Mouse (Mus musculus) frontal cortex, postnatal 14 days (tissue): ENCODE measurements around the gene Gjc2.
"Not testable (repeated sequence)": the region's sequence is repeated elsewhere in the genome, so short reads cannot be mapped to it uniquely, and the experiment has no call there.

Source experiments
- DNase-seq, 2 experiments: peaks; one replicate each; pipeline ENCODE4 v3.0.0; 2022; ENCODE audit warnings: low spot score in 2 of 2

The Gjc2 gene

DNA sequence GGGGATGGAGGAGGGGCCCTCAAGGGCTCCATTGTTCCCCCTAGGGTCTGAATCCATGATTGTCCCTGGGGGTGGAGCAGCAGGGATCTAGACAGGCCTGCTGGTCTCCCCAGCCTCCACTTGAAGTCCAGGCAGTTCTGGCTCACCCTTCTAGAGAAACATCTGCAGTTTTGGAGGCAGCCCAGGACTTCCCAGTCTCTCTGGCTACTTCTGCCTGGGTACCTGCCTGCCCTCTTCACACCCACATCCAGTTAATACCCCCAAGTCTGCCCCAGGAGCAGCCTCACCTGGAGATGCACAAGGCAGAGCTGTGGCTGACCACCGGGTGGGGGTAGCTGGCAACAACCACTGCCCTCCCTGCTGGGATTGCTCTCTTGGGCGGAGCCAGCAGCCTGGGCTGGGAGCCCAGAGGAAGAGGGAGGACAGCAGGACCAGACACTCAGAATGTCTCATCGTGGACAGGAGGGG lies at the start of gene Gjc2:
Gene Gjc2, minus strand, starts transcription at position 350 of the 468 bp plus-strand sequence.
- DNase-seq: no peak

DNA sequence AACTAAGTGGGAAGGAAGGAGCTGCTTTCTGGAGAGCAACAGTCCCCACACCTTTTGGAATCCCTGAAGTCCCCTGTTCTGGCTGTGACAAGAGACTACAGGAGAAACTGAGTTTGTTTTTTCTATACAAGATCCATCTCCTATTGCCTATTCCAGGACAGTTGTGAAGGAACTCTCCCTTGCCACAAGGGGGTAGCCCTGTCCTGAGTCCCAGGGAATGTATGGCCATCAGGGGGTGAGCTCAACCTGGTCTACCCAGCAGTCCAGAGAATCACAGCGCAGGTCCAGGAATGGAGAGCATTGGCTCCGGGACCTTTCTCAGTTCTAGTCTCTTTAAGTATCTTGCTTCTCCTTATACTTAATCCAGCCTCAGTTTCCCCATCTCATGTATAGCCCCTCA lies 49.8 kb upstream of the Gjc2 start:
- no peak for DNase-seq

DNA sequence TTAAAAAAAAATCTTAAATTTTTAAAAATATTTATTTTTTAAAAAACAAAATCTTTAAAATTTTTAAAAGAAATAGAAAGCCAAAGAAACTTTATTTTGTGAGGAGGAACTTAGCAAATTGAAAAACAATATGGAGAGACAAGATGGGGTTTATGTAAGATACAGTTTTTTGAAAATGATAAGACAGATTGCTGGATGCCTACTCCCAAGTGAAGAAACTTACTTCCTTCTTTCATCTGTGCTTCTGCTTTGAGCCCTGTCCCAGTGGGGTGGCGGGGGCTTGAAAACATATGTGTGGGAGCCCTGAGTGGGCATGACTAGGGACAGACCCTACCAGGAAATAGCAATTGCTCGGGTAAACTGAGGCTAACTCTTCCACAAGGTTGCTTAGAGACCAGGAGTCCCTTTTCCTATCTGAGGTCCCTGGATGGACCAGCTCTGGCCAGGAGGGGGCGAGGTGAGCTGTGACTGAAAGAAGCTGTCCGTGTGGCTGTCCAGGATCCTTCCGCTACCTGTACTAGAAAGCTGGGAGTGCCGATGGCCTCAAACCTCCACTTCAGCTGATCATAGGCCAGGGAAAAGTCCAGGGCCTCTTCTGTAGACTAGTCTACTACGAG lies 47.2 kb upstream of the Gjc2 start:
- DNase-seq: peak in 1 of 2 experiments; percentile 53

DNA sequence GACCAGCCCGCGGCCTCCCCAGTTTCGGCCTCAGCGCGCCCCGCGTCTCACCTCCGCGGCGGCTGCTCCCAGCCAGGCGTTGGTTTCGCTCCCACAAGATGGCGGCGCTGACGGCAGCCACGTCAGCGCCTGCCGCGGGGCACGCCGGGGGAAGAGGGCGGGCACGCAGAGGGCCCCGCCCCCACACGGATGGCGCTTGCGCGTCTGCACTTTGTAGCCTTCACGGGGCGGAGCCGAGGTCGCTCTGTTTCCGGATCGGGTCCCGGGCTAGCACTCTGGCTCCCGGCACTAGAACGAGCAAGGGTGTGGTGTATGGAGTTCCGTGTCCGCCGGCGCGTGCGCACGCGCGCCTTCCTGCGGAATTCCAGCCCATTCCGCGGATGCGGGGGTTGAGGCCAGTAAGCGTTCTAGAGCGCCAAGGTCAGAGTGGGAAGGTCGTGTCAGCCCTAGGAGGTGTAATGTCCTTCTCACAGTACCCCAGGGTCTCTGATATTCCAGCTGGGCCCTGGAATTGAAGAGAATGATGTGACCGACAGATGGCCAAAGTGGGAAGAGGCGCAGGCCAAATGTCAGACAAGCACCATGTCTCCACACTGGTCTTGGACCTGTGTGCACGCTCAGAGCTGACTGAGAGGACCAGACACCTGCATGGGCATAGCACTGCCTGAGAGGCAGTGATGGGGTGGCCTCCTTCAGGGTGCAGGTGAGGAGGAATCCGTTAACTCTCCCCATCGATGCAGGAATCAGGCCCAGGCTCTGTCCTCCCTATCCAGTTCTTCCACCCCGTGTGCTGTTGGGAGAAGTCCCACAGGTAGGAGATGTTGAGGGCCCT lies 45.3 kb upstream of the Gjc2 start, which contains the start of gene Arf1:
Gene Arf1, minus strand, starts transcription at position 149 of the 832 bp plus-strand sequence.
- DNase-seq: peak; percentile 90 to 93

DNA sequence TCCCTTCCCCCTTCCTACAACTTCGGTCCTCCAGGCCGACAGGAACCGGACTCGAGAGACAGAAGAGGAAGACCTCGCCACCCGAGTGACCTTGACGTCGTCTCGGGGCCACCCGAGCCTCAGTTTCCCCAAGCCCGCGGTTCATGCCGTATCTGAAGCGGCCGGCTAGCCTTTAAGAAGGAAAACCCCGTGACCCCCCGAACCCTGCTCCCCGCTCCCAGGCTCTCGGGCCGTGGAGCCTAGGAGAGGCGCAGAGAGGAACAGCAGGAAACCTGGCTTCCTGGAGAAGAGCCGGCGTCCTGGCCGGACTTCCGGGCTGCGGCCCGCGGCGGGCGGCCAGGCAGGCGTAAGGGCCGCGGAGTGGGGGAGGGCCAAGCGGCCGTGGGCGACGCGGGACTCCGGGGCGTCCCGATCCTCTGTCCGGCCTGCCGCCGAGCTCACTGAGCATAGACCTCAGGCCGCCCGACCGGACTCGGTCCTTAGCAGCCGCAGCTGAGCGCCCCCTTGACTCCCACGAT lies 44.6 kb upstream of the Gjc2 start:
- peak in 1 of 2 experiments; percentile 23 for DNase-seq

DNA sequence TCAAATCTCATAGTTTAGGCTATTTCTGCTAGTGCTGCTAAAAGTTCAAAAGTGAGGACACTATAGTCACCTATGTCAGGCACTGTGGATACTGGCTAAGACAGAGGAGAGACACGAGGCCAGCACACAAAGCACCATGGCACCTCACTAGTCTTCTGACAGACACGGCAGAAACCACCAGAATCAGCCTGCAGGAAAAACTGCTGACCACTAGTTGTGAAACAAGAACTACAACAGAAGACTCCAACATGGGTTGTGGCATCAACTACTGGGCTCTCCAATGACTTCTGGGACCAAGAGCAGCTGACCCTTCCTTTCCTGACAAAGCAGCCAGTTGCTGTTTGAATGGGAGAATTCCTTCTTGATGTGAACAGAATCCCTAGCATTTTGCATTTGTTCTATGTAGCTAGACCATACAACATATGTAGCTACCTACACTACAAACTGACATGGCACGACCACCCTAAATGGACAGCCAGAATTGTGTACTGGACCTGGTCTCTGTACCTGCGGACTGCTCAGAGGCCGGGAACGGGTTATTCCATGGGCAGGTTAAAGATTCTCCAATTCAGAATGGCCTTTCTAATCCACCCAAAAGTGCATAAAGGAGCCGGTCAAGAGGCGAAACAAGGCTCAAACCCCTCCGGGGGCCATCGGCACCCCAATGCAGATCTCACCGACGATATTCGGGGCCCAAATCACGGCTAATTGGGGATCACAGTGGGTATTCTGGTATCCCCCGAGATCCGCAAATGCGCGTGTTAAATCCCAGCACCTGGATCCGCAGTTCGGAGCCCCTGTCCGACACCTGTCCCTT lies 44.0 kb upstream of the Gjc2 start:
- no peak for DNase-seq

DNA sequence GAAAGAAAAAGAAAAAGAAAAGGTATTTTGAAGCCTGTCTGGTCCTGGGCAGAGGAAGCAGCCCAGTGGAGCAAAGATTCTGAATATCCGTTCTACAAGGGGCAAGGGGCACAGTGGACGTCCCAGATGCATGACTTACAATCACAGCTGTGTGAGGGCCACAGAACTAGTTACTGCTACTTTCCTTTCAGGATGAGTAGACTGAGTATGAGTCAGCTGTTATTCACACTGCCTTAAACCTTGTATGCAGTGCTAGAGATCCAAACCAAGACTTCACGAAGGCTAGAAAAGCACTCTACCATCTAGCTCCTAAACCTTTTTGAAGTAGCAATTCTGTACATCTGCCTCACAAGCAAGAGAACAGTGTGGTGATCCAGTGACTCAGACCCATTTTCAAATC lies 43.2 kb upstream of the Gjc2 start:
- no peak for DNase-seq

DNA sequence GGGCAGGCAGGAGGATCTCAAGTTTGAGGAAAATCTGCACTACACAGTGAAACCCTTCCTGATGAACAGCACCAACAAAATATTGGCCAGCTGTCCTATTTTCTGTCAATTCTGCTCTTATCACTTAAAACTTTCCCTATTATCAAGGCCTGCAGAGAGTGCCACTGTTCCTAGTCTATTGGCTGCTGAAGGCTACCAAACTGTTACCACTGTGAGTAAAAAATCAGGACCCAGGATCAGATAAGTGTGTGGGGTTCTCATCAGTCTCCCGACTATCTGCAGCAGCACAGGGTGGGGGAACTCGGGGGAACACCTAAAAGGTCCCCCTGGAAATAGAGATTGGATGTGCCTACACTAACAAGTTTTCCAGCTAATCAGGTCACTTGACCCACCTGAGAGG lies 42.2 kb upstream of the Gjc2 start:
- DNase-seq: no peak

DNA sequence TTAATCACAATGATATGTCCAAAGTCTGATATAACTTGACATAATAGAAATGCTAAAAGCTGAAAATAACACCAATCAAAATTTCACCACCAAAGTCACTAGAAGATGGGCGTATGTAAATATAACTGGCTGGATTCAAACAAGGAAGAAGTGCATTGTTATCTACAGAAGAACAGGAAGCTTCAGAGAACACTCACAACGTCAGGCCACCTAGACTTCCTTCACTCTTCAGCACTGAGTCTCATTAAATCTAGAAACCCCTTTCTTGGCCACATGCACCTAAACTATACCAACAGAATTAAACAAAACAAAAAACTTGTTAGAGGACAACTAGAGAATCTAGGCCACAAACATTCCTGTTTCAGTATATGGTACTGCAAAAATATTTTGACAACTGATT lies 41.5 kb upstream of the Gjc2 start:
- DNase-seq: no peak

DNA sequence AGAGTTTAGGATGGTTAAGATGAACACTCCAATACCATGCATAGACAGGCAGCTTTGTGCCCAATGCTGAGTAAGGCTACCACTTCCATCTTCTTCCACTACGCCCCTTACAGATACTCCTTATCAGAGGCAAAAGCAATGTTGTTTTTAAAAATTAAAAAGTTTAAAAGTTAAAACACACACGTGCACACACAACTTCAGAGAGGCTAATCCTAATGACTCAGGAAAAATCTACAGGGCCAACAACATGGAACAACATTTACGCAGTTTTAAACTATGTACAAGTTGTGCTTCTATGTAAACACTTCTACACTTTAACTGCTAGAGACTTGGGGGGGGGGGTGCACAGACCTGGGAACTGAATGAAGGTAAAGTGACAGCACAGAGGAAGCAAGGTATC lies 41.0 kb upstream of the Gjc2 start:
- DNase-seq: no peak

DNA sequence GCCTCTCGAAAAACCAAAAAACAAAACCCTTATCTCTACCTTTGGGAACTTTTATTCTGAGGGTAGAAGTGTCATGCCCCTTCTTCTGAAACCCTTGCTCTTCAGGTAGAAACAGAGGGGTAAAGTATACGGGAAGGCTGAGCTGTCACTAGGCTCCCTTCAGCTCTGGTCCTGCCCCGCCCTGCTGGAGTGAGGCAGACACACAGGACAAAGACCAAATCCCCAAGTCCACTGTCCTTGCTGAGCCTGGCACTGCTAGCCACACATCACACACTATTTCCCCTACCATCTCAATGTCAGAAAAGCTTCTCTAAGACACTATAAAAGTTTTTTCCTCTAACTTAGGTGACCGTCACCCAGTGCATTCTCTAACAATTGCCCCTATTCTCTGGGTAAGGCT lies 39.3 kb upstream of the Gjc2 start:
- no peak for DNase-seq

DNA sequence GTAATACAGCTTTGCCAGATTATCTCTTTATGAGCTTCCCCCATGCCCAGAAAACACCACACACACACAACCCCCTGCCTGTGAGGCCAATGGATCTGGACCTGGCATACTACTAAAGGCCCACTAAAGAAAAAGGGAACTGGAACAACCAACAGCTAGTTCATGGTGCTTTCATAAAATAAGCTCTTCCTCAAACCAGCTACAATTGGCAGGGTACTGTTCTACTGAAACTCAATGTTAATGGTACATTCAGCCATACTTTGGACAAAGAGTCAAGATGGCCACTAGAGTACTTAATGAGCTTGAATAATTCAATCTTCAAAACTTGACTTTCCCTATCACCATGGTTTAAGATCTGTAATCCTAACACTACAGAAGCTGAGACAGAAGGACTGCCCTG lies 38.6 kb upstream of the Gjc2 start:
- no peak for DNase-seq

DNA sequence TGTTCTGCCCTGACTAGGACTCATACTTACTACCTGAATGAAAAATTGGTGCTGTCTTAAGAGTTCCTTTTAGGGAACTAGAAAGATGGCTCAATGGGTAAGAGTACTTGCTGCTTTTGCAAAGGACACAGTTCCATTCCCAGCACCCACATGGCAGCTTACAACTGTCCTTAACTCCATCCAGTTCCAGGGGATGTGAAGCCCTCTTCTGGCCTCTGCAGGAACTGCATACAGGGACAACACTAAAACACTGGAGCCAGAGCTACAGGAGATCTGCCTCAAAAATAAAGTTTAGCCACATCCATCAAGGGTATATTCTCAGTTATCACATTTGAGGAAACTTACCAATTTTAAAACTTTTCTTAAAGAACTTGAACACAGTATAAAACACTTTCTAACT lies 36.1 kb upstream of the Gjc2 start:
- no peak for DNase-seq

DNA sequence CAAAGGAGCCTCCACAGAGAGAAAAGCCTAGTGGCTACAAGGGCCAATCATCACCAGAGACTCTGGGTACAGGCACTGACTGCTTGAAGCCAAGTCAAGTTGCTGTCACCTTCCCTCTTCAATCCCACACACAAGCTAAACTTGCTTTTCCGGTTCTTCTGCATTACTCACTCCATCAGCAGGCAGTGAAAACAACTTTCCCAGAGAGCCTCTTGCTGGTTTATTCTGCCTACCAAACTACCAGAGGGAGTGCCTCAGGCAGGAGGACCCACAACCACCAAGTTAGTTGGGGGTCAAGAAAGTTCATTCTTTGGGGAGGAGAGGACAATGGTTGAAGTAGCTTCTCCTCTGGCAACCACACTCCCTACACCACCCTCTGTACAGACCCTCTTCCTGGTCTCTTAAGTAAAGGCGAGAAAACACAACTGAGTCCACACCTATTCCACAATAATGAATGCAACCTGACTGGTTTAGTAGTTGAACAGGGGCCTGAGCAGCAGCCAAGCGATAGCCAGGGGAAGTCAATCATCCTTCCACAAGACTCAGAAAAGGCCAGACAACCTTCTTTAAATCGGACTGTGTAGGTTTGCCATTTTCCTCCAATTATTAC lies 35.5 kb upstream of the Gjc2 start:
- no peak for DNase-seq

DNA sequence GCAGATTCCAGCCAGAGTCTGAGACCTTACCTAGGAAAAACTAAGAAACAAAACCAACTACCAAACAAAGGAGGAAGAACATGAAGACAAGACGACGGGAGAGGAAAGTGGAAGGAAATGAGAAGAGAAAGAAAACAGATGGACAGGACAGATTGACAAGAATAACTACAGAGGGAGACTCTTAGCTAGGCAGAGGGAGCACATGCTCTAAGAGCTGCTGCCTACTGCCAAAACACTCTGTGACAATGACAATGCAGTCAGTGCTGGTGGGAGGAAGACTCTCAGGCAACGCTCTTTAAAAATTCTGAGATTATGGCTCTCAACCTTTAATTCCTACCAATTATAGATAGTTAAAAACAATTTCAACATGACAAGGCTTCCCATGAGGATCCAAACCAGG lies 33.9 kb upstream of the Gjc2 start:
- DNase-seq: no peak

DNA sequence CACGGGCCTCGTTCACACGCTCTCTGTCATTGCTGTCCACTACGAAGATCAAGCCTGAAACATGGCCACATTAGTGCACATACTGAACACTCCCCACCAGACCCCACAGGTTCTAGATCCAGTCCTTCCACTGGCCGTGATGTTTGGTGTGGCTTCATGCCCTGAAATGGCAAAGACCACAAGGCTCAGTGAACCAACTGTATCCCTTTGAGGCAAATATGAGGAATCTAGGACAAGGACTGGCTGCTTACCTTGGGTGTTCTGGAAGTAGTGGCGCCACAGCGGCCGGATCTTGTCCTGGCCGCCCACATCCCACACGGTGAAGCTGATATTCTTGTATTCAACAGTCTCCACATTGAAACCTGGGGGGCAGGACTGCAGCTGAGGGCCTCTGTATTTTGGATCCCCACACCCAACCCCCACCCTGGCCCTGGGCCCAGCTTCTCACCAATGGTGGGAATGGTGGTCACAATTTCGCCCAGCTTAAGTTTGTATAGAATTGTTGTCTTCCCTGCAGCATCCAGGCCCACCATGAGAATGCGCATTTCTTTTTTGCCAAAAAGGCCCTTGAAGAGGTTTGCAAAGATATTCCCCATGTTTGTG lies 30.0 kb upstream of the Gjc2 start:
- no peak for DNase-seq

DNA sequence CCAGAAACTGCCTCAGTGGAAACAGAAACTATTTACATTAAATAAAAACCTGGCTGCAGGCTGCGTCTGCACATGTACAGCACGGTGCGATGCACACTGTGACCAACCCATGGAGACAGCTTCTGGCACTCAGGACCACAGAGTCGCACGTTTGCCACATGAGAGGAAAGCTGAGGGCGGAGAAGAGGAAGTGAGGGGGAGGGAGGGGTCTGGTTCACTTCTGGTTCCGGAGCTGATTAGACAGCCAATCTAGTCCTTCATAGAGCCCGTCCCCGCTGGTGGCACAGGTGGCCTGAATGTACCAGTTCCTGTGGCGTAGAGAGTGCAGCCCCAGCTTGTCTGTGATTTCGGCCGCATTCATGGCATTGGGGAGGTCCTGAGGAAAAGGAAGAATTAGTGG lies 29.3 kb upstream of the Gjc2 start:
- not testable (repeated sequence) for DNase-seq

DNA sequence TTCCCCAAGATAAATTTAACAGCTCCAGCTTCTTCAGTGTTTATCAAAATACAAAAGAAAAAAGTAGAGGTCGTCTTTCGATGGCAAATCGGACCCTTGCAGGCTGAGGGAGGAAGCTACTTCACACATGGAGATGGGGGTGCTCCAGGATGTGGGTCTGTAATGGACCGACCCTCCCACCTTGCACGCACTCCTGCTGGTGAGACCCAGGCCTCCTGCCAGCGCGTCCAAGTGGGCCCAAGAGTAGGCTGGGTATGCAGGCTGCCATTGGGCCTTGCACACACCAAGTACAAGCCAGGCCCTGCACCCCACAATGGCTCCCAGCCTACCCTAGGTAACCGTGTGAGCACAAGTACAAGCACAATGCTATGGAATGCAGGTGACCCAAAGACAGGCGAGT lies 28.5 kb upstream of the Gjc2 start:
- not testable (repeated sequence) for DNase-seq

DNA sequence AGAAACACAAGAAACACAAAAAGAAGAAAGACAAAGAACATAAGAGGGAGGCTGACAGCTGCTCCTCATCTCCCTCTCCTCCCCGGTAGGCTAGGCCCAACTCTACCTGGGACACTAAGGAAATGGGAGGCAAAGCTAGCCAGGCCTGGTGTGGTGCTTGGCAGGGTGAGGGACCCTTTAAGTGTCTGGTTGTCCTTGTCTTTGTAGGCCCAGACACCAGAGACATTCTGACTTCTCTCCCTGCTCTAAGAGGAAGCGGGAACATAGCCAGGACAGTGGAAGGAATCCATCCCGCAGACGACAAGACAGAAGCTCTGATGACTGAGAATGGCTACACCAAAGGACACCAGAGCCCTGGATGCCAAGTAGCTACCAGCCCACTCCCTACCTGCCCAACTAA lies 27.0 kb upstream of the Gjc2 start:
- DNase-seq: no peak

DNA sequence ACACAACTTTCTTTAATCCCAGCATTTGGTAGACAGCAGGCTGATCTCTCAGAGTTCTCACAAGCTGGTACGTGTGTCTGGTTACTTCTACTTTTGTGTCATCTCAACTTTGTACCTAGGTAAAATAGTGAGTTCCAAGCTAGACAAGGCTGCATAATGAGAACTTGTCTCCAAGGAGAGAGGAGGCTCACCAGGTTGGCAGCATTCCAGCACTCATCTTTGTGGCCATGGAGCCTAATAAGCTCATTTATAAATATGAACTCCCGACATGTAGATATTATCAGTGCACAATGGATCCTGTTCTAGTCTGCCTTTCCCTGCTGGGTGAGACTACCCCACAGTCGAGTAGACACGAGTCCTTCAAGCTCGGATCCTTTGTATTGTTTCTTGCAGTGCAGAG lies 26.6 kb upstream of the Gjc2 start:
- no peak for DNase-seq

DNA sequence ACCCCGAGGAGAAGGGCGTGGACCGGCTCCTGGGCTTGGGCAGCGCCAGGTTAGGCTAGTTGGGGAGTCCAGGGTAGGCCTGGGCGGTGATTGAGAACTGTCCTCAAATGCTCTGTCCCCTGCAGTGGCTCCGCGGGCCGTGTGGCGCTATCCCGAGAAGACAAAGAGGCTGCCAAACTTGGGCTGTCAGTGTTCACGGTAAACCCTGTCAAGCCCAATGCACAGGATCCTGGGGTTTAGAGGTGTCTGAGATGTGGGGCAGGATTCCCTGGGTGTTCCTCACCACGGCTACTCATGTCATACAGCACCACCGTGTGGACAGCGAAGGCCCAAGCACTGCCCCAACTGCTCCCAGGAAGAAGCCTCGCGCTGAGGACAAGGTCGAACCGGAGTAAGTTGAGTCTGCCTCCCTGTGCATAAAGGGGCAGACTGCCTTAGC lies 26.0 kb upstream of the Gjc2 start:
- DNase-seq: peak in 1 of 2 experiments; percentile 49
